Mouse (Mus musculus) neutrophil, adult 5-6 weeks (primary cell): ENCODE results near the gene Prr19. TPM values are rescaled to one million over a fixed set of nuclear protein-coding genes. Genes with fewer than 3 reads are reported as not detected.

Experiments
- total RNA-seq: library from RNA; stranded (forward); fragments of 200-1000 nt; gene quantifications from 2 replicates; pipeline ENCODE4 v1.2.3, GENCODE M21; 2017

The Prr19 gene
- total RNA-seq, 1 experiment from 2014 or later, result not detected

Other genes with a start within 250 kb of the Prr19 start
- 1.1 and 2.1 TPM in 2 replicates for gene Grik5, start 229.1 kb upstream of the Prr19 start, total RNA-seq
- gene Zfp574, start 228.8 kb upstream of the Prr19 start, total RNA-seq, result 11.6 and 11.9 TPM in 2 replicates
- gene Pou2f2, start 121.7 kb upstream of the Prr19 start, total RNA-seq, result 47.4 and 53.1 TPM in 2 replicates
- 85.2 and 92.0 TPM in 2 replicates for gene Dedd2, start 80.8 kb upstream of the Prr19 start, total RNA-seq
- 9.6 and 10.0 TPM in 2 replicates for gene Zfp526, start 80.0 kb upstream of the Prr19 start, total RNA-seq
- 75.4 and 85.4 TPM in 2 replicates for gene Gsk3a, start 63.6 kb upstream of the Prr19 start, total RNA-seq
- gene Erf, start 50.6 kb upstream of the Prr19 start, total RNA-seq, result 6.4 and 9.7 TPM in 2 replicates
- gene Cic, start 33.7 kb upstream of the Prr19 start, total RNA-seq, result 143 and 163 TPM in 2 replicates
- gene Pafah1b3, start 3.4 kb upstream of the Prr19 start, total RNA-seq, result 33.6 and 47.8 TPM in 2 replicates
- not detected in 2 replicates for gene Tmem145, start 4.7 kb downstream of the Prr19 start, total RNA-seq
- gene Megf8, start 15.8 kb downstream of the Prr19 start, total RNA-seq, result 0.23 and 0.37 TPM in 2 replicates
- gene Cnfn, start 68.3 kb downstream of the Prr19 start, total RNA-seq, result not detected in 2 replicates
- gene Lipe, start 97.3 kb downstream of the Prr19 start, total RNA-seq, result 26.2 and 29.1 TPM in 2 replicates
- not detected in 2 replicates for gene Cxcl17, start 111.5 kb downstream of the Prr19 start, total RNA-seq
- 74.9 and 85.3 TPM in 2 replicates for gene Ceacam1, start 176.2 kb downstream of the Prr19 start, total RNA-seq
- gene Ceacam2, start 238.4 kb downstream of the Prr19 start, total RNA-seq, result not detected in 2 replicates